Mouse (Mus musculus): ENCODE results near the gene Galnt9.
A peak's percentile ranks its signal among the peaks of the same experiment; 100 is the strongest.

Gene Galnt9

DNA sequence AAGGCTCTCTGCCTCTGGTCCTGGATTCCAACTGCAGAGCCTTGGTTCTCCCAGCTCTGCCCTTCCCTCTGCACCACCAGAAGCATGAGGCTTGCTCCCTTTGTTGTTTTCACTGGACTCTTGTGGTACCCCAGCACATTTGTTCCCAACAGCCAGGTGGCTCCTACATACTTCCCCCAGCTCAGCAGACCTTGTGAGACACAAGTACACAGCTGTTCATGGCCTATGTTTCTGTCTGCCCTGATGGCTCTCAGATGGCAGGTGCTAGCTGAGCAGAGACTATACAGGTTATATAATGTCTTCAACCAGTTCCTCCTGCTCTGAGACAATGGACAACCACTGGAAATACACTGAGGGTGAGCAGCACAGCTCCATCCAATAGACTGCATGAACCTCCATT, 43.3 kb downstream of the Galnt9 start:
- DNase-seq (ENCODE audit: low read depth), result no peak

GRCm38 (mm10) chr5:110589833-110590232, 45.7 kb downstream of the Galnt9 start:
- peak; percentile 6 for DNase-seq (ENCODE audit: low read depth)

DNA sequence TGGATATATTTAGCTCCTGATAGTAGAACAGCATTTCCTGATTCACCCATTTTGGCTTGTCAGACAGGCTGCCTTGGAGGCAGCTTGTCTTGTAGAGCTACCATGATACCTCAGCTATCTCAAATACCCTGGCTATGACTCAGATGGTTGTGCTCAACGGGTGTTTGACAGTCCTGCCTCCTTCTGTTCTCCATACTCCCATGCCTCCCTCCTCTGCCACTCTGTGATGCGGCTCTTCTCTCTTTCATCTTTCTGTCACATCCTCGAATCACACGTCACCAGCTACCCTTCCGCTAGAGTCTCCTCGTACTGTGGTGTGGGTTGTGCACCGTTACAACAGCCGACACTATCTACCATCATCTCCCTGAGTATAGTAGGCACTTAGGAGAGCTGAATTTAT, 50.3 kb downstream of the Galnt9 start:
- DNase-seq (ENCODE audit: low read depth), result no peak

- no peak for DNase-seq (ENCODE audit: low read depth)
Observed at GRCm38 (mm10) chr5:110595341-110595740, 51.2 kb downstream of the Galnt9 start.

- DNase-seq (ENCODE audit: low read depth), result no peak
Observed at GRCm38 (mm10) chr5:110596086-110596780, 52.1 kb downstream of the Galnt9 start.

DNA sequence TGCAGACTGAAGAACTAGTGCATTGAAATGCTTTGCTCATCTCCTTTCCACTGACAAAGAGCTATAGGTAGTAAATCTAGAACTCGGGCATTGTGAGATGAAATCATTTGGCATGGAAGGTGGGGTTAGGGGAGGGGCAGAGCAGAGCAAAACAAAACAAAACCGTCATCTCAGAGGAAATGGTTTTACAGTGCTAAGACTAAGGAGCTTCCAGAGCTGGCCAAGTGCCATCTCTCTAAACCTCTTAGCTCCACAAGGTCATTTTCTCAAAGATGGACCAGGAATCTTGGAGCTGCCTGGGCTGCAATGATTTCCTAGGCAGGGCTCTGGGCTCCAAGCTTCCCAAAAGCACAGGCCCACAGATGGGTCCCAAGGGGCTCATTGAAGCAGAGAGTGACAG, 53.3 kb downstream of the Galnt9 start:
- DNase-seq (ENCODE audit: low read depth), result no peak

DNA sequence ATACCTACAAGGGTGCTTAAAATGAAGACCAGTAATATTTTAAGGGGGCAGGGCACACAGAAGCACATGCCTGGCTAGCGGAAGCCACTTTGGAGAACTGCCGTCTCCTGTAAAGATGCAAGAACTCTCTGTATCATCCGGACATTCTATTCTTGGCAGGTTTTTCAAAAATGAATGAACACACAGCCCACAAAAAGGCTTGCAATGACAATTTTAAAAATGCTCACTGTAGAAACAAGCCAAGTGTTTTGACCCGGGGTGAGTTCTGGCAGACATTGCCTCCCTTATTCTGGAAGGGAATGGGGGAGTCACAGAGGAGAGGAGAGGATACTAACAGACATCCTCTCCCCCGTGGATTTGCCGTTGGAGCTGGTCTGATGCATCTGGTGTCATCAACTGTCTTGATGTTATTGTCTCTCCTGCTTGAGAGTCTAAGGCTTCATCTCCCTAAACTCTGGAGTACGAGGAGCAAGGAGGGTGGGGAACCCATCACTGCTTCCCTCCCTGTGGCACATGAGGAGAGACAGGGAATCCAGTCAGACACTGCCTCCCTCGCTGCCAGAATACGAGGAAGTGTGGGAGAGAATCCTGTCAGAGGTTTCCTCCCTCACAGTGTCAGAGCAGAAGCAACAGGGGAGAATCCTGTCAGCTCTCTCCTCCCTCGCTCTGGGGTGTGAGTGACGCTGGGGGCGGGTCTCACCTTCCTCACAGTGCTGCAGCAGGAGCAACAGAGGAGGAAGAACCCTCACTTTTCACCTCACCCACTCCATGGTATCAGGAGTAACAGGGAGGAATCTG, 54.3 kb downstream of the Galnt9 start:
- no peak for DNase-seq (ENCODE audit: low read depth)

DNA sequence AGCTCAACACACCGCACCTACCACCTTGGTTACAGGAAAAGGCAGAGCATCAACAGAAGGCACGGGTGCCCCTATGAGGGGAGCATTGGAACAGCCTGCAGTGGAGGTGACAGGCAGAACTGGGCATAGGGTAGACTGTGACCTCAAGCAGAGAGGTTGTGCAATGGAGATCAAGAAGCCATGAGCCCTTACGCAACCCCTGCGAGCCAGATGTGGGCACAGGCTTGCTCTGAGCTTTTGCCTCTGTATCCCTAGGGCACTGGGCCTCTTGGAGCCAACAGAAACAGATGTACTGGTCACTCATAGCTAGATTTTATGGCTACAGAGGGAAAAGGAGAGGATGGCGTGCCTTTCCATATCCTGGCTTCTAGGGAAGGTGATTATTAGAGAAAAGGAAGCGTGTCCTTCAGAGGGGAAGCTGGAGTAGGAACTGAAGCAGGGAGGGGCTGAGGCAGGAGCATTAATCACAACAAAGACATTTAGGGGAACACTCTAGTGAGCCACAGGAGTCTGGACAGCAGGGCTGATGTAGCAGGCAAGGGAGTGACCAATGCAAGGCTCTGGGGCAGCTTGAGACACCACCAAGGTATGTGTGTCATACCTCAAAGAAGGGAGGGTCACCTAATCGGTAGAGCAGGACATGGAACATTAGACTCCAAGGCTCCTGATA, 59.0 kb downstream of the Galnt9 start:
- DNase-seq (ENCODE audit: low read depth), result peak; percentile 77

DNA sequence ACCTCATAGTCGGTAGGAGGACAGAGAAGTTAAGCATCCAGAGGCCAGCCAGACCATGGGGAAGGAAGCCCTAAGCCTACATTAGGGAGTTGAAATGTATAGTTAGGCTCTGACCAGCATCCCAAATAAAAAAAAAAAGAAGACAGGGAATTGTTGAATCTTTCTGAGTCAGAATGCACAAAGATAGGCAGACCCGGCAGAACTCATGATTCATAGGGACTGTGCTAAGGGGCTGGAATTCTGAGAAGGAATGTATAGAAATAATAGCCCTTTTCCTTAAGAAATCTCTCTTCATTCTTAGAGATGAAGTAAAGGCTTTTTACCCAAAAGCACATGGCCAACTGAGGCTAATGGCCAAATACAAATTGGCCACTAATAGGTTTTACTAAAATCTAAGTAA, 60.2 kb downstream of the Galnt9 start:
- DNase-seq (ENCODE audit: low read depth), result no peak

GRCm38 (mm10) chr5:110605531-110606221, 61.5 kb downstream of the Galnt9 start:
- DNase-seq (ENCODE audit: low read depth), result peak; percentile 35

DNA sequence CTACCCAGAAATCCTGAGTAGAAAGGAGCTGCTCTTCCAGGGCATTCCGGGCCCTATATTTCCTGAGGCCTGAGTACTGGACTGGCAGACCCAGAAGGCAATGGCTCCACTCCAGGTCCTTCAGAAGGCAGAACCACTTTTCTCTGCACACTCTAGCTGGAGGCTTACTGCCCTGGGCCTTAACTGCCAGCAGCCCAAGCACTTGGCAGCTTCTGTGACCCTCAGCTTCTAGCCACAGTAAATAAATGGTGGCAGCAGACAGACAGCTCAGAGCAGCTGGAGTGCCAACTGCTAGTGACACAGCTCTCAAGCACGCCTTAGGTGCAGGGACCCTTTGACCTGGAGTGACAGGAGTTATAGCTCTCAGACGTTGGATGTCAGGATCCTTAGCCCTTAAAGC, 63.6 kb downstream of the Galnt9 start:
- DNase-seq (ENCODE audit: low read depth), result no peak

DNA sequence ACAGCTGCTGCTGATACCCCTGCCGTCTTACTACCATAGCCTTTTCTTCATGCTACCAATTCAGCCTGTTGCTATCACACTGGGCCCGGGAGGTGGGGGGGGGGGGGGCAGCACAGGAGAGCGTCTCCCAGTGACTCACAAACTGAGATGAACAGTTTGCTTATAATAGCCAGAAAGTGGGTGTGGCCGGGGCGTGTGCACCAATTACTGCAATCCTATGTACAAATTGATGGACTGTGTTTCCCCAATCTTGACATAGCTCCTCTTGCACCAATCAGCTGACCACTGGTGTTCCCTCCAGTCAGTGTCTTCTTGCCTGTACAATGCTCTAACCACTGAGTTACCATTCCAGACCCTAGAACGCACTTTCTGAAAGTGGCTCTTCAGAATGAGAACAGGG, 64.2 kb downstream of the Galnt9 start:
- DNase-seq (ENCODE audit: low read depth), result peak; percentile 43

DNA sequence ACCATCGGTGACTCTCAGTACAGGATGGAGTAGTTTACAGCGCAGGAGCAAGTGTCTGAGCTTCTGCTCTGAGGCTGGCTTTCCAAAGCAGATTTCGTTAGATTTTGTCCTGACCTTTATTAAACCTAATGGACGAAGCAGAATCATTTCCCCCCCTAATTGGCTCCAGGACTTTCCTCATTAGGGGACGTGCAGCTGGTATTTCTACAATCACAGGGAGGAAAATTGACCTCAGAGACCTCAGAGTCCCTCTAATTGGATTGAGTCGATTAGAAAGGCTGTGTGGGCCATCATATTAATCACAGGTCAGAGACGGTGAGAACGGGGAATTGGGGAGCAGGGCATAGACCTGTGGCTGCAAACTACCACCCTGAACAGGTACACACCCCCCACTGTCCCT, 64.8 kb downstream of the Galnt9 start:
- no peak for DNase-seq (ENCODE audit: low read depth)

DNA sequence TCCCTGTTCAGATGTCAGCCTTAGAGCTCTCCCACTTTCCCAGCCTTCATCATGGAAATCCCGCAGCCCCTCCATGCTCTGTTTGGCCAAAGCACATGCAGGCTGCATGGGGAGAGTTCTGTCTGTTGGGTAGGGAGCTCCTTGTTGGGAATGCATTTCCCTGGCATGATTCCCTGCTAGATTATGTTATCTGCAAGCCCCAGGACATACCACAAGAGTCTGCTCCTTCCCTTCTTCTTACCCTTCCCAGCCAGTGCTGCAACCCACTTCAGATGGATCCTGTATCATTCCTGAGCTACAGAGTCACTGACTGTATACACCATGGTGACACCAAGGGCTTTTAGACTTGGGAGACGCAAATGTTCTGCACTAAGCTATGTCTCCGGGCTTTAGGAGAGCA, 65.3 kb downstream of the Galnt9 start:
- DNase-seq (ENCODE audit: low read depth), result no peak

DNA sequence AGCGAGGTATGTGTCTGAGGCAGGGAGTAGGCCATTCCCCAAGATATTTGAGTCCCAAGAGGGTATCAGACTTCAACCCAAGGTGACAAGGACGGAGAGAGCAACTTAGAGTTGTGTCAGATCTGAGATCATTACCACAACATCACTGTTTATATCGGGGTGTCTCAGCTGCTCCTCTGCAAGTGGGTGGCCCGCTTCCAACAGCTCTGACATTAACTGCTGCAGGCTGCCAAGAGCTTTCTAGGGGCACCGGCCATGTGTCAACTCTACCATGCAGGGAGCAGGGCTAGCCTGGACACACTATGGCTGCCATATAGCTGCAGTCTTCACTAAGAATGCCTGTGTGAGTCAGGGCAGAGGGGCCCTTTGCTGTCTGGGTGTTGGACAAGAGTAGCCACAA, 65.7 kb downstream of the Galnt9 start:
- DNase-seq (ENCODE audit: low read depth), result no peak

GRCm38 (mm10) chr5:110610484-110610883, 66.3 kb downstream of the Galnt9 start:
- DNase-seq (ENCODE audit: low read depth), result no peak

- no peak for DNase-seq (ENCODE audit: low read depth)
Observed at GRCm38 (mm10) chr5:110611435-110612158, 67.4 kb downstream of the Galnt9 start.

GRCm38 (mm10) chr5:110619226-110619625, 75.1 kb downstream of the Galnt9 start:
- no peak for DNase-seq (ENCODE audit: low read depth)

DNA sequence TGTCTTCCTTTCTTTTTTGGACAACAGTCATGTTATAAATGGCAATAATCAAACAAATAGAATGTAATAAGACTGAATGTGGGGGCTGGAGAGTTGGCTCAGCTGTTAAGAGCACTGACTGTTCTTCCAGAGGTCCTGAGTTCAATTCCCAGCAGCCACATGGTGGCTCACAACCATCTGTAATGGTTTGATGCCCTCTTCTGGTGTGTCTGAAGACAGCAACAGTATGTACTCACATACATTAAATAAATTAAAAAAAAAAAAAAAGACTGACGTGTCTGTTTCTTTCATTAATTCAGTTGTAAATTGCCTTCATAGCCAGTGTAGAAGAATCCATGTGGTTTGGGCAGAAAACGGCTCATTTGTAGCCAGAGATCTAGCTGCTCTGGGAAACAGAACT, 80.2 kb downstream of the Galnt9 start:
- no peak for DNase-seq (ENCODE audit: low read depth)

DNA sequence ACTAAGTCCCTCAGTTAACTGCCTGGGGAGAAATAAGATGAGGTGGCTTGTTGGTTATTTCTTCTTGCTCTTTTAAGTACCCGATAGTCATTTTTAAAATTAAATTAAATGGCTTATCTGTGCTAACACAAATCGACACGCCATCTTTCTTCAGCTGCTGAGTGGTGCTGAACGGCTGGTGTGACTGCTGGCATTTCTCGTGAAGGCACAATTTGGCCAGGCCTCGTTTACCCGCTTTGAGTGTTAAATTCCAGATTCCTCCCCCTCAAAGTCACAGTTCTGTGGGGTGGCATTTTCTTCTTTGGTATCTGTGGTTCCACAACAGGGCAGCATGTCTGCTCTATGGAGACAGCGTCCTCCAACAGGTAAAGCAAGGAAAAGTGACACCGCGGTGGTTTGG, 83.2 kb downstream of the Galnt9 start:
- no peak for DNase-seq (ENCODE audit: low read depth)

- no peak for DNase-seq (ENCODE audit: low read depth)
Observed at GRCm38 (mm10) chr5:110628156-110628555, 84.0 kb downstream of the Galnt9 start.
